Mouse (Mus musculus): ENCODE data around the gene Spink4. TPM values are rescaled to one million over a fixed set of nuclear protein-coding genes. Genes with fewer than 3 reads are reported as not detected.

Spink4 gene
- polyA plus RNA-seq (2014; fragmentation: Nextera tagmentation; extraction: Ambion mirVana) = not detected in 2 replicates

- WGBS = 67% methylated on average over 3 of the region's 3 CpGs
Measured at GRCm38 (mm10) chr4:40919785-40920184, at the start of gene Spink4. TSS of gene Spink4 (plus strand) at chr4:40920052.

GRCm38 (mm10) chr4:40870206-40870605, 49.6 kb upstream of the Spink4 start:
- Histone ChIP-seq H3K27ac (no peak overlapping the region), H3K4me2 (replicated peaks) (no peak overlapping the region), H3K4me1 (replicated peaks; ENCODE audit: control insufficient read depth, insufficient read depth, low read length) (no peaks in the 10 kb centered on the region), H3K4me3 (replicated peaks; ENCODE audit: low read length) (no peak overlapping the region), H3K9me3 (ENCODE audit: control insufficient read depth, low read length) (no peaks in the 10 kb centered on the region), H3K36me3 (replicated peaks; ENCODE audit: control insufficient read depth, insufficient read depth) (no peaks in the 10 kb centered on the region), H3K9ac (no peak overlapping the region), H3K27me3 (ENCODE audit: control insufficient read depth, insufficient read depth, low read length) (no peaks in the 10 kb centered on the region)
- ATAC-seq (ENCODE audit: low FRiP score) (no peak), DNase-seq (ENCODE audit: low spot score) (no peak)
- WGBS = 95% methylated on average over 4 of the region's 4 CpGs

More at GRCm38 (mm10) chr4:40919785-40920184, at the start of gene Spink4:
- Histone ChIP-seq H3K4me2 (replicated peaks) (no peak within 1 kb of the TSS), H3K9me3 (ENCODE audit: control insufficient read depth, low read length) (no peaks in the 10 kb centered on the region), H3K4me3 (replicated peaks; ENCODE audit: low read length) (no peak within 1 kb of the TSS), H3K27me3 (ENCODE audit: control insufficient read depth, insufficient read depth, low read length) (no peaks in the 10 kb centered on the region), H3K36me3 (replicated peaks; ENCODE audit: control insufficient read depth, insufficient read depth) (no peaks in the 10 kb centered on the region), H3K9ac (no peak within 1 kb of the TSS), H3K4me1 (replicated peaks; ENCODE audit: control insufficient read depth, insufficient read depth, low read length) (no peaks in the 10 kb centered on the region), H3K27ac (no peak within 1 kb of the TSS)
- DNase-seq (ENCODE audit: low spot score) (no peak), ATAC-seq (ENCODE audit: low FRiP score) (no peak)

DNA sequence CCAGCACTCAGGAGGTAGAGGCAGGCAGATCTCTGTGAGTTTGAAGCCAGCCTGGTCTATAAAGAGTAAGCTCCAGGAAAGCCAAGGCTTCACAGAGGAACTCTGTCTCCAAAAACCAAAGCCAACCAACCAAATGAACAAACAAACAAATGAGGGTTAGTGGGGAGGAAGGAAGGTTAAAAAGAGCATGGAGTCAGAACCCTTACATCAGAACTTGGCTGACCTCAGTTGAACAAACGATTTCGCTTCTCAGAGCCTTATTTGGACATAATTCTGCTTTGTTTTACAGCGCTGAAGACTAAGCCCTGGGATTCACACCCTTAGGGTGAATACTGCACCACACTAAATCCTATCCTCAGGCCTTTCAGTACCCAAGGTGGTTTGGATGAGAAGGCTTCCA, 47.7 kb upstream of the Spink4 start:
- no peak for DNase-seq (ENCODE audit: low spot score)
- 96% methylated on average over 3 of the region's 3 CpGs for WGBS
- Histone ChIP-seq H3K27ac (no peak overlapping the region), H3K36me3 (replicated peaks; ENCODE audit: control insufficient read depth, insufficient read depth) (no peaks in the 10 kb centered on the region), H3K9ac (no peak overlapping the region), H3K9me3 (ENCODE audit: control insufficient read depth, low read length) (no peaks in the 10 kb centered on the region), H3K4me2 (replicated peaks) (no peak overlapping the region), H3K27me3 (ENCODE audit: control insufficient read depth, insufficient read depth, low read length) (no peaks in the 10 kb centered on the region), H3K4me3 (replicated peaks; ENCODE audit: low read length) (no peak overlapping the region), H3K4me1 (replicated peaks; ENCODE audit: control insufficient read depth, insufficient read depth, low read length) (no peaks in the 10 kb centered on the region)
- ATAC-seq (ENCODE audit: low FRiP score) = no peak

GRCm38 (mm10) chr4:40873320-40873719, 46.5 kb upstream of the Spink4 start:
- WGBS = 75% methylated on average over 2 of the region's 2 CpGs
- ATAC-seq (ENCODE audit: low FRiP score) (no peak), DNase-seq (ENCODE audit: low spot score) (no peak)
- 0 out of 2 replicates have a peak, but pooled peaks cover 3% of the 10 kb centered on the region for H3K4me1 ChIP-seq (replicated peaks; ENCODE audit: control insufficient read depth, insufficient read depth, low read length)
- no peak overlapping the region for H3K9ac ChIP-seq
- H3K4me3 ChIP-seq (replicated peaks; ENCODE audit: low read length) = no peak overlapping the region
- H3K27ac ChIP-seq = no peak overlapping the region
- H3K27me3 ChIP-seq (ENCODE audit: control insufficient read depth, insufficient read depth, low read length) = no peaks in the 10 kb centered on the region
- no peaks in the 10 kb centered on the region for H3K36me3 ChIP-seq (replicated peaks; ENCODE audit: control insufficient read depth, insufficient read depth)
- H3K4me2 ChIP-seq (replicated peaks) = no peak overlapping the region
- H3K9me3 ChIP-seq (ENCODE audit: control insufficient read depth, low read length) = no peaks in the 10 kb centered on the region

GRCm38 (mm10) chr4:40874151-40874600, 45.7 kb upstream of the Spink4 start:
- no peaks in the 10 kb centered on the region for H3K9me3 ChIP-seq (ENCODE audit: control insufficient read depth, low read length)
- H3K4me1 ChIP-seq (replicated peaks; ENCODE audit: control insufficient read depth, insufficient read depth, low read length) = 0 out of 2 replicates have a peak, but pooled peaks cover 3% of the 10 kb centered on the region
- no peak for DNase-seq (ENCODE audit: low spot score)
- H3K9ac ChIP-seq = no peak overlapping the region
- no peak overlapping the region for H3K4me3 ChIP-seq (replicated peaks; ENCODE audit: low read length)
- no peak overlapping the region for H3K4me2 ChIP-seq (replicated peaks)
- H3K36me3 ChIP-seq (replicated peaks; ENCODE audit: control insufficient read depth, insufficient read depth) = no peaks in the 10 kb centered on the region
- H3K27me3 ChIP-seq (ENCODE audit: control insufficient read depth, insufficient read depth, low read length) = no peaks in the 10 kb centered on the region
- no peak overlapping the region for H3K27ac ChIP-seq
- WGBS = 53% methylated on average over 6 of the region's 6 CpGs
- 0 out of 2 replicates have a peak, but pooled peaks have one; percentile 43 for ATAC-seq (ENCODE audit: low FRiP score)

DNA sequence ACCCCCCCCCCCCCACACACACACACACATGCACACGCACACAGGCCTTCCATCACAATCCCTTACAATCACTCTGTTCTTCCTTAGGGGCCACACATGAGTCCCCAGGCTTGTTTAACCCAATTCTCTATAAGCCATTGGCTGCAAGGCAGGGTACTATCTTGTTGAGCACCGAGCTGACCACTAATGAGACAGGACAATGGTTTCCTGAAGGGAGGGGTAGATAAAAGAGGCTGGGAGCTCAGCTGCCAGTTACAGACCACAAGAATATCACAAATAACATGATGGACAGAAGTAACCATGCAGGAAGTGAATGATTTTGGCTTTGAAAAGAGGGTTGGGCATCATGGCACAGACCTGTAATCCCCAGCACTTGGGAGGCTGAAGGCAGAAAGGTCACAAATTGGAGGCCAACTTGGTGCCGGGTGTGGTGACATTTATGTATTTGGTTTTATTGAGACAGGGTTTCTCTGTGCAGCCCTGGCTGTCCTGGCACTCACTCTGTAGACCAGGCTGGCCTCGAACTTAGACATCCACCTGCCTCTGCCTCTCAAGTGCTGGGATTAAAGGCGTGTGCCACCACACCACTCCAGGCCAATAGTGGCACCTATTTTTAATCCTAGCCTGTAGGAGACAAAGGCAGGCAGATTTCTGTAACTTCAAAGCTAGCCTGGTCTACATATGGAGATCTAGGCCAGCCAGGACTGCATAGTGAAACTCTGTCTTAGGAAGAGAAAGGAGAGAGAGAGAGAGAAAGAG, 44.9 kb upstream of the Spink4 start:
- 82% methylated on average over 5 of the region's 5 CpGs for WGBS
- Histone ChIP-seq H3K27ac (no peak overlapping the region), H3K36me3 (replicated peaks; ENCODE audit: control insufficient read depth, insufficient read depth) (no peaks in the 10 kb centered on the region), H3K4me3 (replicated peaks; ENCODE audit: low read length) (no peak overlapping the region), H3K4me2 (replicated peaks) (no peak overlapping the region), H3K27me3 (ENCODE audit: control insufficient read depth, insufficient read depth, low read length) (no peaks in the 10 kb centered on the region), H3K9me3 (ENCODE audit: control insufficient read depth, low read length) (no peaks in the 10 kb centered on the region), H3K9ac (no peak overlapping the region), H3K4me1 (replicated peaks; ENCODE audit: control insufficient read depth, insufficient read depth, low read length) (0 out of 2 replicates have a peak, but pooled peaks cover 3% of the 10 kb centered on the region)
- no peak for ATAC-seq (ENCODE audit: low FRiP score)
- DNase-seq (ENCODE audit: low spot score) = no peak

DNA sequence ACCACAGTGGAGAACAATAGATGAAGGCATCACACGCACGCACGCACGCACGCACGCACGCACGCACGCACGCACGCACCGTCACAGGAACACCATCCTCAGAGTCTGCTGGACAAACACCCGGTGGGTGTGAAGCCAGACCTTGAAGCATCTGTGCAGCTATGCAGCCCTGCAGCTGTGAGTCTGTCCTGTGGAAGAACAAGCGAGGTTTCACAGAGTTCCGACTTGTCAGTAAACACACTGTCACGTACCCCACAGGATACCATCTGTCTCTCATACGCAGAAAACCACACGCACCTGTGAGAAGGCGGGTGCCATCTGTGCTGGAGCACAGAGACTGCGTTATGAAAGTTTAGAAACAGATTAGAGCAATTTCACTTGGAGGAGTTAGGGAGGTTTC, 44.0 kb upstream of the Spink4 start:
- H3K9me3 ChIP-seq (ENCODE audit: control insufficient read depth, low read length) = no peaks in the 10 kb centered on the region
- H3K4me2 ChIP-seq (replicated peaks) = no peak overlapping the region
- H3K27me3 ChIP-seq (ENCODE audit: control insufficient read depth, insufficient read depth, low read length) = no peaks in the 10 kb centered on the region
- H3K9ac ChIP-seq = no peak overlapping the region
- DNase-seq (ENCODE audit: low spot score) (no peak), ATAC-seq (ENCODE audit: low FRiP score) (no peak)
- 0 out of 2 replicates have a peak, but pooled peaks cover 3% of the 10 kb centered on the region for H3K4me1 ChIP-seq (replicated peaks; ENCODE audit: control insufficient read depth, insufficient read depth, low read length)
- no peak overlapping the region for H3K27ac ChIP-seq
- H3K36me3 ChIP-seq (replicated peaks; ENCODE audit: control insufficient read depth, insufficient read depth) = no peaks in the 10 kb centered on the region
- H3K4me3 ChIP-seq (replicated peaks; ENCODE audit: low read length) = no peak overlapping the region
- 86% methylated on average over 20 of the region's 20 CpGs for WGBS

DNA sequence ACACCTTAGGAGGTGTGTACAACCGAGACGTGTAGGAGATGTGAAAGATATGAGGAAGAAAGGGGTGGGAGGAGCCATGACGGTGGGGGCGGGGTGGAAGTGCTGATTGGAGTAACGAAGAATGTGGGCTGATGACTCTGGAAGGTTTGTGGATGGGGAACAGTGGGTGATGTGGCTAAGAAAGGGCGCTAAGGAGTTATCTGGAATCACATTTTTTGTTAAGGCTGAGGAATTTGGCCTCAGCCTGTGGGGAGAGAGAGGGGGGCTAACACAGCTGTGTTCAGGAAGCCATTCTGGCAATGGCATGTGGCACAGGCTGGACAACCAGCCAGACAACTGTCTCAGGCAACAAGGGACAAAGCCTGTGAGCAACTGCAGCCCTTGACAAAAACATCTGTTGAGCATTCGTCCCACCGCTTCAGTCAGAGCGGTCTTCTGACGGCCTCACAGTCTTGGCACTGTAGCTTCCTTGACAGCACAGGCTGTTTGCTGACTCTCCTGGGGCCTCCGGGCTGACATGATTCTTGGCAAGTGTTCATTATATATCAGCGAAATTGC, 43.0 kb upstream of the Spink4 start:
- Histone ChIP-seq H3K27ac (peak overlapping the region; percentile 38; the same call in 1 of the 2 replicates), H3K4me3 (replicated peaks; ENCODE audit: low read length) (no peak overlapping the region), H3K4me2 (replicated peaks) (peak overlapping the region; percentile 21; the same call in 1 of the 2 replicates), H3K27me3 (ENCODE audit: control insufficient read depth, insufficient read depth, low read length) (no peaks in the 10 kb centered on the region), H3K36me3 (replicated peaks; ENCODE audit: control insufficient read depth, insufficient read depth) (no peaks in the 10 kb centered on the region), H3K4me1 (replicated peaks; ENCODE audit: control insufficient read depth, insufficient read depth, low read length) (0 out of 2 replicates have a peak, but pooled peaks cover 3% of the 10 kb centered on the region), H3K9me3 (ENCODE audit: control insufficient read depth, low read length) (no peaks in the 10 kb centered on the region), H3K9ac (0 out of 2 replicates have a peak overlapping the region, but pooled peaks have one; percentile 7)
- DNase-seq (ENCODE audit: low spot score) (peak; percentile 57), ATAC-seq (ENCODE audit: low FRiP score) (peak; percentile 69; the same call in 1 of the 2 replicates)
- WGBS = 38% methylated on average over 12 of the region's 12 CpGs

- Histone ChIP-seq H3K36me3 (replicated peaks; ENCODE audit: control insufficient read depth, insufficient read depth) (no peaks in the 10 kb centered on the region), H3K9me3 (ENCODE audit: control insufficient read depth, low read length) (no peaks in the 10 kb centered on the region), H3K4me3 (replicated peaks; ENCODE audit: low read length) (no peak overlapping the region), H3K4me1 (replicated peaks; ENCODE audit: control insufficient read depth, insufficient read depth, low read length) (0 out of 2 replicates have a peak, but pooled peaks cover 3% of the 10 kb centered on the region), H3K27ac (peak overlapping the region; percentile 38; the same call in 1 of the 2 replicates), H3K27me3 (ENCODE audit: control insufficient read depth, insufficient read depth, low read length) (no peaks in the 10 kb centered on the region), H3K9ac (0 out of 2 replicates have a peak overlapping the region, but pooled peaks have one; percentile 7), H3K4me2 (replicated peaks) (no peak overlapping the region)
- ATAC-seq (ENCODE audit: low FRiP score) (no peak), DNase-seq (ENCODE audit: low spot score) (no peak)
- WGBS = 83% methylated on average over 5 of the region's 5 CpGs
Measured at GRCm38 (mm10) chr4:40877528-40877927, 42.3 kb upstream of the Spink4 start.
